Mouse (Mus musculus) CH12.LX (cell line): ENCODE results near the gene Cxcr6.

Experiments used
- CTCF ChIP-seq, 2 experiments: IDR thresholded peaks in 1 of 2; conservative IDR thresholded peaks in 1 of 2; 2 replicates each; pipeline ENCODE4 v1.5.1; 2011 to 2012; ENCODE audit warnings: low read depth in 2 of 2, low read length in 2 of 2, improper control_type of control experiment in 1 of 2, inconsistent platforms in 1 of 2, mild to moderate bottlenecking in 1 of 2, moderate library complexity in 1 of 2
- EP300 ChIP-seq: IDR thresholded peaks from 2 replicates; pipeline ENCODE4 v1.6.1; 2011; ENCODE audit warnings: low read length, improper control_type of control experiment
- GABPA ChIP-seq: IDR thresholded peaks from 2 replicates; pipeline ENCODE4 v1.6.1; 2012; ENCODE audit warnings: low read depth, low read length, improper control_type of control experiment, inconsistent platforms; ENCODE audit not compliant: insufficient replicate concordance
- IRF4 ChIP-seq: IDR thresholded peaks from 2 replicates; pipeline ENCODE4 v1.6.1; 2014; ENCODE audit warnings: low read depth, mild to moderate bottlenecking, inconsistent platforms, low read length, improper control_type of control experiment
- MAX ChIP-seq: IDR thresholded peaks from 2 replicates; pipeline ENCODE4 v1.6.1; 2011; ENCODE audit warnings: low read length, improper control_type of control experiment
- POLR2A ChIP-seq: IDR thresholded peaks from 2 replicates; pipeline ENCODE4 v1.6.1; 2011; ENCODE audit warnings: low read depth, mild to moderate bottlenecking, improper control_type of control experiment, low read length
- UBTF ChIP-seq: IDR thresholded peaks from 2 replicates; pipeline ENCODE4 v1.6.1; 2012; ENCODE audit warnings: low read depth, mild to moderate bottlenecking, inconsistent platforms, low read length, improper control_type of control experiment, moderate library complexity
- USF1 ChIP-seq: IDR thresholded peaks from 2 replicates; pipeline ENCODE4 v1.6.1; 2014; ENCODE audit warnings: low read depth, mild to moderate bottlenecking, inconsistent platforms, low read length, improper control_type of control experiment

- TF ChIP-seq CTCF (conservative IDR thresholded peaks at IDR 0.05 in 1 of 2, IDR thresholded peaks at IDR 0.05 in 1 of 2; ENCODE audit: low read depth in 2 of 2, low read length in 2 of 2) (no peak), IRF4 (no peak), USF1 (no peak), POLR2A (no peak), GABPA (no peak), EP300 (no peak), UBTF (no peak), MAX (no peak)
Observed at GRCm38 (mm10) chr9:123801527-123801926, 4.7 kb upstream of the Cxcr6 start.
